8 mouse cellular contexts compared by ENCODE assay signal in the genomic region with DNA sequence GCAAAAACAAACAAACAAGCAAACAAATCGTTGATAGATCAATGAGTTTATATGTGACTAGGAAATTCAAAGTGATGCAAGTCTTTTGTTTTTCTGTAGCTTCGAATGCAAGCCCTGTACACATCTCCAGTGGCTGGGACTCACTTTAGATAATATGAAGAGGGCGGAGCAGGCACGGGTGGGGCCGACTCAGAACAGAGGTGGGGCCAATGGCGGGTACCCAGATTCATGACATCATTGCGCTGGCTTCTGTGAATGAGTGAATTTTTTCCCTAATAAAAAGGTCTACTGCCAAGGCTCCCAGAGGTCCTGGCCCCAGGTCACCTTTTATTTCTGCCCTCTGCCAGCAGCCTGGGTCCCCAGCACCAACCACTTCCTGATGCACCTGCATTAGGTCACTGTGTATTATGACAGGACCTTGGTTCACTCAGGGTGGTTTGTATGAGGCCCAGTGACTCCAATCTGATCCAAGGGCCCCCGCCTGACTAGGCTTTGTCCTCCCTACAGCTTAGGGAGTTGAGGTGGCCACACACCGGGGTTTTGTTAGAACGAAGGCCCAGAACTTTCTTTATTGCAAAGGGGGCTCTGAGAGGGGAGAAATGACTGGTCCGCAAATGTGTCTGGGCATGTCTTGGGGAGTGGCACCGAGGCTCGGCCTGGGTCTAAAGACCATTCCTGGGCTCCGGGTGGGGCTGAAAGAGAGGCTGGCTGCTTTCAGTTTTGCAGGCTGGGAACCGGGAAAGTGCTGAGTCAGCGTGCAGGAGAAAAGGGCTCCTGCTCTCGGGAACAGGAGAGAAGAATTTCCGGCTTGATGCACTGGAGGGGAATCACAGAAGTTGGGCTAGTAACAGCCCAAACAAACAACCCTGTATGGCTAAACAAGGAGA.
DNase-seq lines count a peak whose midpoint lies in the region; ATAC-seq and TF ChIP-seq lines count a peak whose summit lies in the region.

No protein-coding gene starts in this region.

- H3K36me3 ChIP-seq in embryonic facial prominence, embryonic 15.5 days = no peaks in the 10 kb centered on the region
- H3K36me3 ChIP-seq in kidney, postnatal 0 days (ENCODE audit: insufficient read depth, low read length) = no peaks in the 10 kb centered on the region
- H3K36me3 ChIP-seq in stomach, embryonic 14.5 days (ENCODE audit: control insufficient read depth, insufficient read depth, low read length) = no peaks in the 10 kb centered on the region

- TF ChIP-seq CTCF in layer of hippocampus, adult 2 months (conservative IDR thresholded peaks at IDR 0.05) = no peak
- TF ChIP-seq CTCF in kidney, postnatal 0 days (IDR thresholded peaks at IDR 0.05; ENCODE audit: low read depth) = no peak

- H3K27me3 ChIP-seq in embryonic facial prominence, embryonic 15.5 days = no peaks in the 10 kb centered on the region
- no peaks in the 10 kb centered on the region for H3K27me3 ChIP-seq in kidney, postnatal 0 days (ENCODE audit: insufficient read depth, low read length)
- H3K27me3 ChIP-seq in stomach, embryonic 14.5 days (ENCODE audit: control insufficient read depth, insufficient read depth, low read length) = no peaks in the 10 kb centered on the region

- peaks cover 32% of the 10 kb centered on the region for H3K4me1 ChIP-seq in embryonic facial prominence, embryonic 15.5 days
- H3K4me1 ChIP-seq in kidney, postnatal 0 days (replicated peaks; ENCODE audit: insufficient read depth, low read length) = peaks cover 32% of the 10 kb centered on the region
- H3K4me1 ChIP-seq in stomach, embryonic 14.5 days (ENCODE audit: control insufficient read depth, insufficient read depth, low read length) = peaks cover 41% of the 10 kb centered on the region

- H3K9me3 ChIP-seq in embryonic facial prominence, embryonic 15.5 days (replicated peaks) = no peaks in the 10 kb centered on the region
- H3K9me3 ChIP-seq in kidney, postnatal 0 days (replicated peaks; ENCODE audit: low read length) = no peaks in the 10 kb centered on the region
- no peaks in the 10 kb centered on the region for H3K9me3 ChIP-seq in stomach, embryonic 14.5 days (ENCODE audit: control insufficient read depth, low read depth, low read length)

- whole genome bisulfite sequencing in embryonic facial prominence, embryonic 15.5 days = 51% methylated on average over 18 of the region's 18 CpGs
- 58% methylated on average over 18 of the region's 18 CpGs for WGBS in kidney, postnatal 0 days
- WGBS in stomach, embryonic 14.5 days = 47% methylated on average over 18 of the region's 18 CpGs

- H3K4me3 ChIP-seq in layer of hippocampus, adult 2 months = no peak overlapping the region
- no peak overlapping the region for H3K4me3 ChIP-seq in embryonic facial prominence, embryonic 15.5 days (replicated peaks)
- H3K4me3 ChIP-seq in kidney, postnatal 0 days (replicated peaks; ENCODE audit: low read depth, low read length) = no peak overlapping the region
- H3K4me3 ChIP-seq in stomach, embryonic 14.5 days (ENCODE audit: low read depth, low read length) = no peak overlapping the region

- no peak overlapping the region for H3K9ac ChIP-seq in embryonic facial prominence, embryonic 15.5 days
- no peak overlapping the region for H3K9ac ChIP-seq in kidney, postnatal 0 days (ENCODE audit: low read depth, low read length)
- H3K9ac ChIP-seq in stomach, embryonic 14.5 days (replicated peaks; ENCODE audit: low read depth, low read length) = no peak overlapping the region

- peak overlapping the region; percentile 14; the same call in 1 of the 2 replicates for H3K27ac ChIP-seq in layer of hippocampus, adult 2 months
- H3K27ac ChIP-seq in embryonic facial prominence, embryonic 15.5 days (replicated peaks) = peak overlapping the region; percentile 53
- peak overlapping the region; percentile 25; the same call in 1 of the 2 replicates for H3K27ac ChIP-seq in kidney, postnatal 0 days
- H3K27ac ChIP-seq in stomach, embryonic 14.5 days (ENCODE audit: low read length) = peak overlapping the region; percentile 57

- no peak for ATAC-seq in embryonic facial prominence, embryonic 15.5 days (ENCODE audit: insufficient number of reproducible peaks, low FRiP score, low TSS enrichment, low read depth)
- ATAC-seq in kidney, postnatal 0 days (replicated peaks; ENCODE audit: low FRiP score, low read depth) = no peak
- no peak for ATAC-seq in stomach, embryonic 14.5 days (ENCODE audit: insufficient number of reproducible peaks, insufficient read depth, low FRiP score, low read depth)
- ATAC-seq in cerebellum, adult (ENCODE audit: insufficient number of reproducible peaks, low FRiP score, low TSS enrichment) = no peak

- no peak overlapping the region for H3K4me2 ChIP-seq in embryonic facial prominence, embryonic 15.5 days (replicated peaks)
- H3K4me2 ChIP-seq in kidney, postnatal 0 days (ENCODE audit: low read length) = 0 out of 2 replicates have a peak overlapping the region, but pooled peaks have one; percentile 7
- no peak overlapping the region for H3K4me2 ChIP-seq in stomach, embryonic 14.5 days (replicated peaks; ENCODE audit: low read depth, low read length)

- DNase-seq in layer of hippocampus, adult 2 months (ENCODE audit: low spot score in 2 of 2) = no peak
- no peak for DNase-seq in layer of hippocampus, adult 9-11 months
- peak; percentile 58 for DNase-seq in kidney, postnatal 0 days (ENCODE audit: low spot score)
- no peak for DNase-seq in thymus, postnatal 4 days
- DNase-seq in layer of hippocampus, postnatal 36 days = no peak
